Mouse (Mus musculus): Measurements from ENCODE around the gene Cx3cl1.

The Cx3cl1 gene

DNA sequence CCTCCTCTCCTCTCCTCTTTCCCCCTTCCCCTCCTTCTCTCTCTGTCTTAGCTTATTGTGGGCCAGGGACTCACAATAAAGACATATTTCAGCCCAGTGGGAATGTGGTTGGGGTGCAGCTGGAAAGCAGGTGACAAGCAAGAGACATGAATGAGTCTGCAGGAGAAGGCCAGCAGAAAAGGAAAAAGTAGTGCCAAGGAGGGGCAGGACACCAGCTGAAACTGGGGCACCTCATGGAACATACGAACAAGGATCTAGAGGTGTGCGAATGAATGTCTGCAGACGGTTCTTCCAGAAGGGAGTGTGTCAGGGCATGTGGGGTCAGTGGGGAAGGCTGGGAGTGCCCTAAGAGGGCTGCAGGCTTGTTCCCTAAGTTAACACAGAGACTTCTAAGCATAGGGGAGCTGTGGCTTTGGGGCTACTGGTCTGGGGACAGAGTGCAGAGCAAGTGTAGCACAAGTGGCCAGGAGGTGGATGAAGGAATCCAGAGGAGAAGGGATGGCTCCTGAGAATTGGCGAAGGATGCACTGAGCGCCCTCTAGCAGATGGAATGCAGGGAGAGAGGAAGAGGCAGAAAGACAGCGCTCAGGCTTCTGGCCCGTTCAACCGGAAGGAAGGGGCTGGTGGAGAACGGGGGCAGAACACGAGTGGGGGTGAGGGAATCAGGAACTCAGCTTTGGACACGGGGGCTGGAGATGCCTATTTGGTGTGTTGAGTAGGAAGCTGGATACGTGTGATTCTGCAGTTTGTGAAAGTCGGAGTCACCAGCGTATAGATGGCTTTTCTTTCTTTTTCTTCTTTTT lies 29.7 kb downstream of the Cx3cl1 start:
- peak; percentile 33 to 41 for DNase-seq (ENCODE audit: low spot score in 2 of 2)

DNA sequence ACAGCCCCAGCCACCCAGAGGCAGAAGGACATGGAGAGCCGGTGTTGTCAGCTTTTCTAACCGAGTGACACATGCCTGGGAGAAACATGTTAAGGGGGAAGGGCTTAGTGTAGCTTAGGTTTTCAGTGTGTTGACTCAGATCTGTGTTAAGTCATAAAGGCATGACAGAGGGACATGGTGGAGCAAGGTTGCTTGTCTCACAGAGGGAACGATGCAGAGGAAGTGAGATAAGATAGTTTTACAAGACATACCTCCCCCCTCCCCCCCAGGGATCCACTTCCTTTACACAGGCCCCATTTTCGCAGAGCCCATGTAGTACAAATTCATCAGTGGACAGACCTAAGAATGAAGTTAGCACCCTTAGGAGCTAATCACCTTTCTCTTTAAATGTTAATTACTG lies 30.6 kb downstream of the Cx3cl1 start:
- no peak for DNase-seq (ENCODE audit: low spot score in 2 of 2)

DNA sequence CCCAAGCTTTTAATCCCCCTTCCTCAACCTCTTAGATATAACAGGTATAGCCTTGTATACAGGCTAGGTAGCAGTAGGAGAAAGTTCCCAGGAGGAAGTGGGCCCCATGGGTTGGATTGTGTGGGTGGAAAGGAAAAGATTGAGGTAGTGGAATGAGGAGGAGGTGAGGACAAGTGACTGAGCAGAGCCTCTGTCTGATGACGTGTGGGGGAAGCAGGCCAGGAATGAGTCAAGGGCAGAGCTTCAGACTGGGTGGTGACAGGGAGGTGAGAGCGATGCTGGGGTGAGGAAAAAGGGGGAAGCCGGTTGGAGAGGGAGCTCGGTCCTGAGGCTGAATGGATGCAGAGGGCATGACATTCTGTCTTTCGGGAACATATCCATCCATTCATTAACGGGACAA lies 31.7 kb downstream of the Cx3cl1 start:
- no peak for DNase-seq (ENCODE audit: low spot score in 2 of 2)

DNA sequence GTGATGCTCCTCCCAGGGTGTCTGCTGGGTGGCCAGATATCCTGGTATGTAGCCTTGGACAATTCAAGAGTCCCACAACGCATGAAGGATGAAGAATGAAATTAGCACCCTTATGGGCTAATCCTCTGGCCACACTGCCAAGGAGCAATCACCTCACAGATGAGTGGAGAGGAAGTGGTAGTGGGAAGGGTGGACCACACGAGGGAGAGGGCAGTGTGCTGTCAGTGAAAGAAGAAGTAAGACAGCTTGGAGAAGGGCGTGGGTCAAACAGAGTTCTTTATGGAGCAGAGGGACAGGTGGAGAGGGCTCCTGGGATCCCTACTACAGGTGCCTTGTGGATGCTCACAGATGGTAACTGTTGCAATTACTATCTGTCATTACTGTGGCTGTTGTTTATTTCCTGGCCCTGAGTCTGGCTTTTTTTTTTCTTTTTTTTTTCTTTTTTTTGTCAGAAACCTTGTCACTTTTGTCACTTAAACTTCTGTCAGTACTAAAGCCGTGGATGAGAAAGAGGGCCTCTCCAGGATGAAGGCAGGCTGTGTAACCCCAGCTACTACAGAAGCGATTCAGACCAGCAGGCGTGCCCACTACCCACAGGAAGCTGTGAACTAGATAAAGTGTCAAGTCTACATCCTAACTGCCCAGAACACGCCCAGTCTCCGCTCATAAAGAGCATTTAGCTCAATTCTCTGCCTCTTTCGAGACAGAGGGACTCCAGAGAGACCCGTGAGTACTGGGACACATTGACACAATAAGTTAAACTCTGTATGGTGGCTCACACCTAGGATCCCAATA lies 32.9 kb downstream of the Cx3cl1 start:
- no peak for DNase-seq (ENCODE audit: low spot score in 2 of 2)

DNA sequence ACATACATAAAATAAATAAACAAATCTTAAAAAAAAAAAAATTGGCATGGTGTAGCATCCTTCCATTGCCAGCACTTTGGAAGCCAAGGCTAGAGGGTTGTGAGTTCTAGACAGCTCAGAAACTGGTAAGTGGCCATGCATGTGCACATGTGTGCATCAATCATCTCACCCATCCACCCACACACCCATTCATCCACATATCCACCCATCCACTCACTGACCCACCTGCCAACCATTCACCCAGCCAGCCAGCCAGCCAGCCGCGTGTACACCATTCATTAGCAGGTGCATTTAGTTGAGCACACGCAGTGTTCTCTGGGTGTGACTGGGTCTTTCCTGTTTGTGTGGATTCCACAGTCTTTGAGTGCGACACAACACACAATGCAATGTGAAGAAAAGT lies 34.0 kb downstream of the Cx3cl1 start:
- DNase-seq (ENCODE audit: low spot score in 2 of 2), result no peak

DNA sequence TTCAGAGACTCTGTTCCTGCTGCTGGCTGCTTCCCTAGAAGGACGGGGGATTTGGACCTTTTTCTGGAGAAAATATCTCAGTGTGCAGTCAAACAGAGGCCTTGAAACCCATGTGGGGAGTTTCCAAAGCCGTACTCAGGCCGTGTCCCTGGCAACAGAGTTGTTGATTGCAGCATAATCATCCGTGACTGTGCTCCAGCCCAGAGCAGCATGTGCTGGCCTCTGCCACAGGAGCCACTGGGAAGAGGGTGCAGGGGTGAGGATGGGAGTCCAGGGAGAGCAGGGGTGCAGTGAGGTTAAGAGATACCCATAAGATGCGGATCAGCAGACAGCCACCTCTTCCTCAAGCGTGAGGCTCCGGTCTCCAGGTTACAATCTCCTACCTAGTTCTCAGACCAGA lies 35.7 kb downstream of the Cx3cl1 start:
- DNase-seq (ENCODE audit: low spot score in 2 of 2), result no peak

DNA sequence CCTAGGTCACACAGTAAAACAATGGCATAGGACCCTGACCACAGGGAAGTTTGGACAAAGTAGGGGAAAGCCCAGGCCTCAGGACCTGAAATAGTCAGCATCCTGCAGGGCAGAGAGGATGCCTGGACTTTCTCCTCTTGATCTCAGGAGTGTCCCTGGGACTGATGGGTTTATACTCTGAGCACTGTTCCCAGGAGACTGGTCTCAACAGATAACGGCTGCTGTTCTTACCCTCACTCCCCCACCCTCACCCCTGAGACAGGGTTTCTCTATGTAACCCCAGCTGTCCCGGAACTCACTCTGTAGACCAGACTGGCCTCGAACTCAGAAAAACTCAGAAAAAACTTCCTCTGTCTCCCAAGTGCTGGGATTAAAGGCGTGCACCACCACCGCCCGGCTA lies 36.6 kb downstream of the Cx3cl1 start:
- DNase-seq (ENCODE audit: low spot score in 2 of 2), result no peak

DNA sequence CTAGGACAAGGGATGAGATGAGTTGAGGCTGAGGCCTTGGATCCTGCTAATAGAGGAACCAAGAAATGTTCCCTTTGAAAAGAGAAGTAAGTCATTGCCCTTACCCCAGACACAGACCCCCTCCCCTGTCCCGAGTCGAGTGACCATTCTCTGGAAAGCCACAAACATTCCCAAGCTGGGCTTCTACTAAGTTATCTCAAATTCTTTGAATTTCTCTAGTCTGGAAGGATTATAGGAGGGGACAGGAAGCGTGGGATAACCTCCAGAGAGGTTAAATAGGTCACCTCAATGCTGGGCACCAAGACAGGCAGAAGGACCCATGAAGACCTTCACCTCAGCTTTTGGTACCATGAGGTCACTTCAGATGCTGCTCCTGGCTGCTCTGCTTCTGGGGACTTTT lies 38.3 kb downstream of the Cx3cl1 start, which contains the start of gene Ccl17:
TSS of gene Ccl17 (plus strand) at position 301 of the 400 bp plus-strand sequence.
- DNase-seq (ENCODE audit: low spot score in 2 of 2), result no peak

DNA sequence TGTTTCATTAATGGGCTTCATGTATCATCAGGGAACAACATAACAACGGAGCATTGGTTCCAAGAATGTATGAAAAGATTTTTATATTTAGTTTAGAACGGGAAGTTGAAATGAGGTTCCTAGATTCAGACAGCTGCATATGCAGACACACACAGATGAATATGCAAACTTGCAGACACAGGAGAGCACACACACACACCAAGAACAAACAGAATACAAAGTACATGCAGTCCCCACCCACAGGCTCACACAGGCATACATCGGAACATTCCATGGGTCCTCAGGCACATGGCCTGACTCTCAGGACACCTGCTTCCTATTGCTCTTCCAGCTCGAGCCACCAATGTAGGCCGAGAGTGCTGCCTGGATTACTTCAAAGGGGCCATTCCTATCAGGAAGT lies 39.0 kb downstream of the Cx3cl1 start:
- DNase-seq (ENCODE audit: low spot score in 2 of 2), result no peak

DNA sequence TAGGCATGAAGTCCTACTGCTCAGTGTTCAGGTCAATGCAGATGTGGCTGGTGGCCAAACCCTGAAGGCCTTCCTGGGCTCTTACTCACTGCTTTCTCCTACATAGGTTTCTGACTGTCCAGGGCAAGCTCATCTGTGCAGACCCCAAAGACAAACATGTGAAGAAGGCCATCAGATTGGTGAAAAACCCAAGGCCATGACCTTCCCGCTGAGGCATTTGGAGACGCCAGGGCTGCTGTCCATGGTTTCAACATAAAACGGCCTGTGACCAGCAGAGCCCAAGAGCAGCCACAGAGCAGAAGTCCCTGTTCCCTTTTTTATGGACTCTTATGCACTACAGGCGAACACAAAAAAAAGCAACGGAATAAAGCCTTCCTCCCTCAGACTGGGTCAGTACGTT lies 39.8 kb downstream of the Cx3cl1 start:
- no peak for DNase-seq (ENCODE audit: low spot score in 2 of 2)

DNA sequence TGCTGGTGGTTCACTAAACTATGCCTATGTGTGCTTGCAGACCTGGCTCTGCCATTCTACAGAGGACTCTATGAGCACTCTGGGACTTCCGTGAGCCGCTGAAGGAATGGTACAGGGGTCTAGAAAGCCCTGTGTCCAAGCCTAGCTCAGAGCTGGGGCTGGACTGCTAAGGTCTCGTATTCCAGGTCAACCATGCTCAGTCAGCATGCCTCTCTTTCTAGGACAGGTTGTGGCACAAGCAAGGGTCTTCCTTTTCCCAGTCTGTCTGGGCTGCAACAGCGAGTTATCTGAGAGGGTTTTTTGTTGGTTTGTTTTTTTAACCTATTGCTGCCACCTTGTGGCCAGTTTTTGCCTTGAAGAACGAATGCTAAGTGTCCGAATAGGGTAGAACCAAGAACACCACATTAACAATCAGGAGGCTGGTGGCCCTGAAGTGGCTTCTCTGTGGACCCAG lies 40.9 kb downstream of the Cx3cl1 start:
- peak; percentile 67 to 90 for DNase-seq (ENCODE audit: low spot score in 2 of 2)

DNA sequence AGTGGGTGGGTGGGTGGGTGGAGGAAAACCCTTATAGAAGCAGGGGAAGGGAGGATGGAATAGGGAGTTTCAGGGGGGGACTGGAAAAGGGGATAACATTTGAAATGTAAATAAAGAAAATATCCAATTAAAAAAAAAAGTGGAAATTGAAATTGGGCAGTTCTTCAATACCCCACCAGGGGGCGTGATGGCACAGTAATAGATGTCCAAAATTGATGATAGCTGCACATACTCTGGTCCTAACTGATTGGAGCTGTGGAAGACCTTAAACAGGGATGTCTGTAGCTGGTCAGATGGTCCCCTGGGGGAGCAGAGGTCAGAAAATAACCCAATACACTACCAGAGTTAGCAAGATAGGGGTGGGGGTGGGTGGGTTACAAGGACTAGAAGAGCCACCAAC lies 42.7 kb downstream of the Cx3cl1 start:
- no peak for DNase-seq (ENCODE audit: low spot score in 2 of 2)

DNA sequence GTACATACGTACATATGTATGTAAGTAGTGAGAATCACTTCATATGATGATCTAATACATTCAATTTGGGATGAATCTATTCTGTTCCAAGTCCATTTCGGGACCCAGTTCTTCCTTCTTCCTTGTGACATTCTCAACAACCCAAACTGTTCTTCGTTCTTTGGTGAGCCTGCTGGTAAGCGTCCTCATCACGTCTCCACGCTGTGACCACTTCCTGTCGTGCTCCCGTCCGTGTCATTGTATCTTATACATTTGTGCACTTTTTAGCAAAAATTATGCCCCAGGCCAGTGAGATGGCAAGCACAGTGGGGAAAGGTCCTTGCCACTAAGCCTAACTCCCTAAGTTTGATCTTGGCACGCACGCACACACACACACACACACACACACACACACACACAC lies 46.1 kb downstream of the Cx3cl1 start:
- DNase-seq (ENCODE audit: low spot score in 2 of 2), result no peak

DNA sequence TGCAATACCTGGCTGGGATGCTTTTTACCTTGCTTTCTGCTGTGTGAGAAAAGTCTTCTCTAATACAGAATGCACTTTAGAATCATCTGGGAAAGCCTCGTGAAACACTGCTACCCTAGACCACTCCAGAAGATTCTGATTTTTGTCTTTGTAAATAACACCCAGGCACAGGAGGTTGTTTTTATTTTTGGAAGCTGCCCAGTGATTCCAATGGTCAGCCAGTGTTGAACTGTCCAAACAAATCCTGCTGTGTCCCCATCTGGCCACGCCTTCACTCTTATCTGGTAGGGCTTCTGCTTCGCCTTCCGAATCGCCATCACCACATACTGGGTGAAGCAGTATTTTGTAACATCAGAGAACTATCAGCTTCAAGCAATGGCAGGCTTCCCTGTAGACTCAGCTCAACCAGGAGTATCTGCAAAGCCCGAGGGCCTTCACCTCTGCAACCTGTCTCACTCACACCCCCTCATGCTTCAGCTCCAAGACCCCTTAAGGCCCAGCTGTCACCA lies 47.9 kb downstream of the Cx3cl1 start:
- DNase-seq (ENCODE audit: low spot score in 2 of 2), result no peak

DNA sequence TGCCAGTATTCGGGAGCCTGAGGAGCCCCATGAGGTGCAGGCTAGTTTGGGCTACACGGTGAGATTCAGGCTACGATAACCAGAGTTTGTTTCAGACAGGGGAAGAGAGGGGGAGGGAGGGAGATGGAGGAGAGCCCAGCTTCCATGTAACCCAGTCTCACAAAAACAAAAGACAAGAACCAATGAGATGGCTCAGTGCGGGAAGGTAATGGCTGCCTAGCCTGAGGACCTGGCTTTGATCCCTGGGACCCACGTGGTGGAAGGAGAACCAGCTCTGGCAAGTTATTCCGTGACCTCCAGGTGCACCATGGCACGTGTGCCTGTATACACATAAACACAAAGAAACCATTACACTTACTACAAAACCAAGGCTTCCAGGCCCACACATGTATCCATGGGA lies 48.7 kb downstream of the Cx3cl1 start:
- DNase-seq (ENCODE audit: low spot score in 2 of 2), result no peak

DNA sequence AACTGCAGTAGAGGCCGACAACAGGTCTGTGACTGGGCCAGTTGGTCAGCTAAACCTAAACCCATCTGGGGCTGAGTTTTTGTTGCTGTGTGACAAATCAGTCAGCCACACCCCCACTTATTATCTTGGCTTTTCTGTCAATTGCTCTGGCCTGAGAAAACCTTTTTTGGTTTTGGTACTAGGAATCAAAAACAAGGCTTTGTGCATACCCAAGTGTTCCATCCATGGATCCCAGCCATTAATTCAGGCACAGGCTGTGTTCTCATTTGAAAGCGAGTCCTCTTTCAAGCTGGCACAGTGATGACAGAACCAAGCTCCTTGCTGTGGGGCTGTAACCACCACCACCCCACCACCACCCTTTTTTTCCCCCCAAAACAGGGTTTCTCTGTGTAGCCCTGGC lies 49.6 kb downstream of the Cx3cl1 start:
- DNase-seq (ENCODE audit: low spot score in 2 of 2), result no peak

DNA sequence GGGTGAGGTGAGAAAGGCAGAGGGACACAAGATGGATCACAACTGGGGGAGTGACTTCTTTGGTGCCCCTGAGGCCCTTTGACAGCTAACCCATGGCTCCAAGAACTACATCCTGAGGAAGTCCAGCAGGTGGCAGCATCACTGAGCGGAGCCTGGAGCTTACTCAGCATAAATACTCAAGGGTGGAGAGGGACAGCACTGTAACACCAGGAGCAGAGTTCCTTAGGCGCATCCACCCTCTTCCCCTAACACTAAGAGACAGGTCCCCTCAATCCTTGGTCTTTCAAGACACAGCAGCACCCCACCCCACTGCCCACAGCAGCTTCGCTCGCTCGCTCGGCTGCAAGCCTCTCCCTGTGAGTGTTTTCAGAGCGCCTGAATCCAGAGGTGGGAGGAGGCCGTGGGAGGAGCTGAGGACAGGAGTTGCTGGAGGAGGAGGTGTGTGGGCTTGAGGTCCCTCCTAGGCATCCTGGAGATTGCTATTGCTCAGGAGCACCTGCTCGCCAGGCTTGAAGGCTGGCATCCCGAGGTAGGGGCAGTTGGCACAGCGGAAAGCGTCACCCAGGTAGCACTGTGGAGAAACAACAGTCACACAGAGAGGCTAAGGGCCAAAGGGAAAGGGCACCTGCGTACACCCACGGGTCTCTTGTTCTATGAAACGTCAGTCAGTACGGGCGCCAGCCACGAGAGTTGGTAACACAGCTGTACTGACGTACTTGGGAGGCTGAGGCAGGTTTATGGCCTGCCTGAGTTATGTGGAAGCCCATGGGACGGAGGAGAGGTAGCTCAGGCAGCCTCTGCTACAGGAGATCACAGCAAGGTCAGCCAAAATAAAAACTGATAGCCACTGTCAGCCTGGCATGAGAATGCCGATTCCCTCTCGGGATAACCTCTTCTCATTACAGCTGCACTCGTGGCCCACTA lies 51.1 kb downstream of the Cx3cl1 start:
- DNase-seq (ENCODE audit: low spot score in 2 of 2), result peak in 1 of 2 experiments; percentile 53

DNA sequence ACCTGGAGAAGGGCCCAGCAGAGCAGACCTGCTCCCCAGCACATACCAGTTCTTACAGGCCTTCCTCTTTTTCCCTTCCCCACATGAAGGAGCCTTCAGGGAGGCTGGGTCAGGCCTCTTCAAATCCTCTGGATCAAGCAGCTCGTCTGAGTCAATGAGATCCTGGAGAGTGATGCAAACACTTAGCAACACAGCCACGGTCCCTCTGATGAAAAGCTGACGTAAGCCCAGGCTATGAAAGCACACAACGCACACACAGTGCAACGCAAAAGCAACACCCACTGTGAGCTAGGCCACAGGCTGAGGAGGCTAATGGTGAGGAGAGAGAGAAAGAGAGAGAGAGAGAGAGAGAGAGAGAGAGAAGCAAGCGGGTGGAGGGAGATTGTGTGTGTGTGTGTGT lies 53.4 kb downstream of the Cx3cl1 start:
- no peak for DNase-seq (ENCODE audit: low spot score in 2 of 2)

DNA sequence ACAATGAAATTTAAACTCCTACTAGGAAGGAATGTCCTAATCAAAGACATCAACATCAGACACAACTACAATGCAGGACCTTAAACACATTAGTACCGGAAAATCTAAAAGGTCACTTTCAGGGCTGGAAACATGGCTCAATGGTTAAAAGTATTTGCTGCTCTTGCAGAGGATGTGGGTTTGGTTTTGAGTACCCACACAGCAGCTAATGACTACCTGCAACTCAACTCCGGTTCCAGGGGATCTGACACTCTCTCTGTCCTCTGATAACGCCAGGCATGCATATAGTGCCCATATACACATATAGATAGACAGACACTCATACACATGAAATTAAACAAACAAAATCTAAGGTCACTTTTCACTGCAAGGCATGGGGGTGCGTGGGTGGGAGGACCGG lies 54.4 kb downstream of the Cx3cl1 start:
- DNase-seq (ENCODE audit: low spot score in 2 of 2), result no peak

DNA sequence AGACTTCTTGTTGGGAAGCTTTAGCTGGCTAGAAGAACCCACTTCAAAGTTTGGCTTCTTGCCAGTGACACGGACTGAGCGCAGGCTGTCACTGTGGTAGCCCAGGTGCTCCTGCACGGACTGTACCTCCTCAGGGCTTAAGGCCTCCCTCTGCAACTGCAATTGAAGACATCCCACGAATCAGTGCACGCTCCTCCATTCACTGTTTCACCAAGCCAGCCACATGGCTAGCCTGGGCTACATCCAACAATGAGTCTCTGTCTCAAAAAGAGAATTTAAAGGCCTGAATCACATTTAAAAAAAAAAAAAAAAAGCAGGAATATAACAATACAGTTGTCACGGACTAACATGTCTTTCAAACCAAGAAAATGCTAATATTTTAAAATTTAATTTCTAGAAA lies 56.5 kb downstream of the Cx3cl1 start:
- no peak for DNase-seq (ENCODE audit: low spot score in 2 of 2)
